Mouse (Mus musculus): ENCODE measurements around the gene Arl11. TPM values are rescaled to one million over a fixed set of nuclear protein-coding genes. Genes with fewer than 3 reads are reported as not detected.

The Arl11 gene
- polyA plus RNA-seq, 1 experiment from 2014 or later = 5.0 TPM

GRCm38 (mm10) chr14:61344590-61344989 lies 35.0 kb downstream of the Arl11 start:
- no peak overlapping the region for H3K27ac ChIP-seq (ENCODE audit: low read length)
- no peak for TF ChIP-seq EP300 (IDR thresholded peaks at IDR 0.05)
- no peak for TF ChIP-seq CTCF (IDR thresholded peaks at IDR 0.05)
- H3K36me3 ChIP-seq (ENCODE audit: insufficient read depth, low read length) = no peaks in the 10 kb centered on the region

GRCm38 (mm10) chr14:61346827-61347698 lies 37.5 kb downstream of the Arl11 start:
- 84% methylated on average over 10 of the region's 10 CpGs for WGBS
- H3K4me1 ChIP-seq (ENCODE audit: insufficient read depth, low read depth, low read length) = no peaks in the 10 kb centered on the region
- no peaks in the 10 kb centered on the region for H3K9me3 ChIP-seq (ENCODE audit: low read length)
- TF ChIP-seq EP300 (IDR thresholded peaks at IDR 0.05) (no peak), CTCF (IDR thresholded peaks at IDR 0.05) (peak; percentile 53)
- no peaks in the 10 kb centered on the region for H3K36me3 ChIP-seq (ENCODE audit: insufficient read depth, low read length)
- H3K27me3 ChIP-seq (replicated peaks; ENCODE audit: insufficient read depth, low read length) = no peaks in the 10 kb centered on the region
- no peak overlapping the region for H3K4me3 ChIP-seq (ENCODE audit: low read depth, low read length)
- no peak overlapping the region for H3K9ac ChIP-seq (replicated peaks; ENCODE audit: low read depth)
- ATAC-seq = no peak
- no peak overlapping the region for H3K27ac ChIP-seq (ENCODE audit: low read length)
- no peak overlapping the region for H3K4me2 ChIP-seq (replicated peaks; ENCODE audit: low read depth, low read length)
- no peak for DNase-seq (ENCODE audit: low spot score)

More at GRCm38 (mm10) chr14:61344590-61344989, 35.0 kb downstream of the Arl11 start:
- no peak overlapping the region for H3K4me3 ChIP-seq (ENCODE audit: low read depth, low read length)
- WGBS = 69% methylated on average over 5 of the region's 5 CpGs
- no peaks in the 10 kb centered on the region for H3K4me1 ChIP-seq (ENCODE audit: insufficient read depth, low read depth, low read length)
- no peak for DNase-seq (ENCODE audit: low spot score)
- no peak overlapping the region for H3K4me2 ChIP-seq (replicated peaks; ENCODE audit: low read depth, low read length)
- H3K9ac ChIP-seq (replicated peaks; ENCODE audit: low read depth) = no peak overlapping the region
- ATAC-seq = no peak
- H3K9me3 ChIP-seq (ENCODE audit: low read length) = no peaks in the 10 kb centered on the region
- no peaks in the 10 kb centered on the region for H3K27me3 ChIP-seq (replicated peaks; ENCODE audit: insufficient read depth, low read length)

- no peaks in the 10 kb centered on the region for H3K27me3 ChIP-seq (replicated peaks; ENCODE audit: insufficient read depth, low read length)
- H3K36me3 ChIP-seq (ENCODE audit: insufficient read depth, low read length) = no peaks in the 10 kb centered on the region
- TF ChIP-seq EP300 (IDR thresholded peaks at IDR 0.05) (no peak), CTCF (IDR thresholded peaks at IDR 0.05) (no peak)
- ATAC-seq = no peak
- no peak overlapping the region for H3K4me3 ChIP-seq (ENCODE audit: low read depth, low read length)
- no peak overlapping the region for H3K27ac ChIP-seq (ENCODE audit: low read length)
- DNase-seq (ENCODE audit: low spot score) = no peak
- 78% methylated on average over 4 of the region's 4 CpGs for WGBS
- no peak overlapping the region for H3K9ac ChIP-seq (replicated peaks; ENCODE audit: low read depth)
- H3K4me2 ChIP-seq (replicated peaks; ENCODE audit: low read depth, low read length) = no peak overlapping the region
- 0 out of 2 replicates have a peak, but pooled peaks cover 2% of the 10 kb centered on the region for H3K9me3 ChIP-seq (ENCODE audit: low read length)
- H3K4me1 ChIP-seq (ENCODE audit: insufficient read depth, low read depth, low read length) = no peaks in the 10 kb centered on the region
Measured at GRCm38 (mm10) chr14:61349876-61350275, 40.3 kb downstream of the Arl11 start.

- H3K9ac ChIP-seq (replicated peaks; ENCODE audit: low read depth) = no peak overlapping the region
- TF ChIP-seq CTCF (IDR thresholded peaks at IDR 0.05) = no peak
- no peak for TF ChIP-seq EP300 (IDR thresholded peaks at IDR 0.05)
- no peak for DNase-seq (ENCODE audit: low spot score)
- no peaks in the 10 kb centered on the region for H3K36me3 ChIP-seq (ENCODE audit: insufficient read depth, low read length)
- WGBS = 58% methylated on average over 6 of the region's 6 CpGs
- no peak for ATAC-seq
- H3K9me3 ChIP-seq (ENCODE audit: low read length) = 0 out of 2 replicates have a peak, but pooled peaks cover 2% of the 10 kb centered on the region
- H3K27ac ChIP-seq (ENCODE audit: low read length) = no peak overlapping the region
- H3K4me1 ChIP-seq (ENCODE audit: insufficient read depth, low read depth, low read length) = no peaks in the 10 kb centered on the region
- no peak overlapping the region for H3K4me2 ChIP-seq (replicated peaks; ENCODE audit: low read depth, low read length)
- H3K4me3 ChIP-seq (ENCODE audit: low read depth, low read length) = no peak overlapping the region
- H3K27me3 ChIP-seq (replicated peaks; ENCODE audit: insufficient read depth, low read length) = no peaks in the 10 kb centered on the region
Measured at GRCm38 (mm10) chr14:61350808-61351207, 41.3 kb downstream of the Arl11 start.

- WGBS = 57% methylated on average over 10 of the region's 10 CpGs
- no peak for ATAC-seq
- no peaks in the 10 kb centered on the region for H3K36me3 ChIP-seq (ENCODE audit: insufficient read depth, low read length)
Measured at GRCm38 (mm10) chr14:61354251-61355235, 45.0 kb downstream of the Arl11 start.

More at GRCm38 (mm10) chr14:61354251-61355235, 45.0 kb downstream of the Arl11 start:
- no peak for TF ChIP-seq EP300 (IDR thresholded peaks at IDR 0.05)
- TF ChIP-seq CTCF (IDR thresholded peaks at IDR 0.05) = no peak
- Histone ChIP-seq H3K9me3 (ENCODE audit: low read length) (0 out of 2 replicates have a peak, but pooled peaks cover 2% of the 10 kb centered on the region), H3K27me3 (replicated peaks; ENCODE audit: insufficient read depth, low read length) (no peaks in the 10 kb centered on the region), H3K9ac (replicated peaks; ENCODE audit: low read depth) (no peak overlapping the region), H3K27ac (ENCODE audit: low read length) (no peak overlapping the region), H3K4me1 (ENCODE audit: insufficient read depth, low read depth, low read length) (no peaks in the 10 kb centered on the region), H3K4me3 (ENCODE audit: low read depth, low read length) (no peak overlapping the region), H3K4me2 (replicated peaks; ENCODE audit: low read depth, low read length) (no peak overlapping the region)
- DNase-seq (ENCODE audit: low spot score) = no peak
